Mouse (Mus musculus) kidney, postnatal 36 days (tissue): ENCODE data around the gene Arid1b.

Experiments used
- DNase-seq, 2 experiments: peaks; one replicate each; pipeline ENCODE4 v3.0.0; 2021 to 2022; ENCODE audit warnings: mixed read lengths in 2 of 2

Arid1b gene

GRCm38 (mm10) chr17:5329478-5329877, 335.3 kb downstream of the Arid1b start:
- no peak for DNase-seq

DNA sequence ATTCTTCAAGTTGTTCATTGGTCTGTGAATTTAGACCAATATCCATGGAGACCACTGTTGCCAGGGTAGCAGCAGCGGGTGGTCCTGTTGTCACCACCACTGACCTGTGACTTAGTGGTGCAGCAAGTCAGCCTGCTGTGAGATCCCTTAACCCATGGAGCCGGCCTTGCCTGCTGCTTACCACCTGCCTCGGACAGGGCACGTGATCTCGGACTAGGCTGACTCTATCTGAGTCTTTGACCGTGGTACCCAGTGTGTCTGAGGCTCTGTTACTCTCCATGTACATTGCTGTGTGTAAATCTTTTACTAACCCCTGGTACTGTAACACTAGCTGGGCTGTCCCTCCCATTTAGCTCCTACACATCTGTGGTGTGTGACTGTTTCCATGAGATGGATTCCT, 335.9 kb downstream of the Arid1b start:
- DNase-seq: no peak

GRCm38 (mm10) chr17:5330644-5331043, 336.5 kb downstream of the Arid1b start:
- DNase-seq: no peak

DNA sequence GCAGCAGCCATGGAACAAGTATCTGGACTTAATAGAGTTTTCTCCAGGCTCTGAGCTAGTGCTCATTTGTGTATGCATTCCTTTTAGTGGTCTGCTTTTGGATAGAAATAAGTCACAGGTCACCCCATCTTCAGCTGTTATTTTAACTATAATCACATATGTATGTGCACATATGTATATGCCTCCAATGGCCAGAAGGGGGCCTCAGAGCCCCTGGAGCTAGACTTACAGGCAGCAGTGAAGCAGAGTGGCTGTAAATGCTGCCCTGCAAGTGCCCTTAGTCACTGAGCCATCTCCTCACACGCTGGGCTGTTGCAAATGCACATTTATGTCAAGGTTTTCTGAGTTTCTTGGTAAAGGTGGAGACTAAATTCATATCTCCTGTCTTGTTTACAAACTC, 337.3 kb downstream of the Arid1b start:
- peak in 1 of 2 experiments; percentile 63 for DNase-seq

DNA sequence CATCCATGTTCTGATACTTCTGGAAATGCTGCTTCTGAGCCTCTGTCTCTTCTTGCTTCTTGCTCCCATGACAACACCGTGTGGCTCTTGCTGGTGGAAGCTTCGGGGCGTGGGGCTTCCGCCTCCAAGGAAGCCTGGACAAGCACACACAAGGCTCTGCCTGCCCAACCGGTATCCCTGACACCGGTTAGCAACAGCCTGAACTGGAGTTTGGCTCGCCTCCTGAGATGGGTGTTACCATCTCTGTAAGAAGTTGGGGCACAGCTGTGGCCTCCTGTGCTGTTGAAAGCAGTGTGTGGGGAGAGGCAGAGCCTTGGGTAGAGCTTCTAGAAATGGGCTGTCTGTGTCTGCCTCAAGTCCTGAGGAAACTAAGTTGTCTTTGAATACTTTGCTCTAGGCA, 340.4 kb downstream of the Arid1b start:
- DNase-seq: no peak

DNA sequence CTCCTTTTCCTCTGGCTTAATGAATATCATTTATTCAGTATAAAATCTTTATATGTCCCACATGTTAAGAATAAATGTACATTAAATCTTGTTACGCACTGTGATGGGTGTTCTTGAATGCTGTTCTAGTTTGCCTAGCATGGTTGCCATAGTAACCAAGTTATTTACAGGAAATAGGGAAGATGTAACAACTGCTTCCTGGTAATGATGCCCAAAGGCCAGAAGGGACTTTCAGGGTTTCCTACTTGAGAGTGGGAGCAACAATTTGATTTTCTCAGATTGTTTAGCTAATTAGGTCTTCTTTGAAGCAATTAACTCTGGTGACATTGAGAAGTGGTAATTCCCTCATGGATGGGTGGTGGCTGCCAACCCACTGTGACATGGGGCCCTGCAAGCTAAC, 350.3 kb downstream of the Arid1b start:
- no peak for DNase-seq

DNA sequence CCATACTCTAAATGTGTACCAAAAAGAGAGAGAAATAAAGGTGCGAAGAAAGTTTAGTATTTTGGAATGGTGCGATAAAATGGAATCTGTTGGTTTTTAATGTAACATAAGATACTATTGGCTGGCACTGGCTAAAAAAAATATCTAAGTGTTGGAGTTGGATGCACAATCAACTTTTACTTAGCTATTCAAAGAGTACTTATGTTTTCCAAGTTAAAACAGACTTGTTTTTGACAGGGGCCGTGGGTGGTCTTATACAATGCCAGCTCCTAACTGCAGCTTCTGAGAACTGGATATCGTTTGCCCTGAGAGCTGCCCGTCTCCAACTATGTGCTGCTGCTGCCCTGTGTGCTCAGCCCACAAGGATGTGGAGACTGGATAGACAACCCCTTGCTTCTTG, 351.7 kb downstream of the Arid1b start:
- no peak for DNase-seq

DNA sequence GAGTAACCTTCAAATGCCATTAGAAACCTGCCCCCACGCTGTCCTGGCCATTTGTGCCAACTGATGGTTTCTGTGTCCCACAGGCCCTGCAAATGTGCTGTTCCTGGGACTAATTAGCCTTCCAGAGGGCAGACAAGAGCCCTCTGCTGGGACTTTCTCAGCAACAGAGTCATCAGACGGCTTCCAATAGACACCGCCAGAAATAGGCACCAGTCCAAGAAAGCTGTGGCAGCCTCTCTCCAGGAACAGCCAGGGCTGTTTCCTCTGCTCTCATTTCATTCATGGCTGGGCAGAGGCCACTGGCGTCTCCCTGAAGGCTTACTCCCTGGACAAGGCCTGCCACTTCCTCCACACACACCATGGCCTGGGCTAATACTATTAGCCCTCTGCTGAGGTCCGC, 358.8 kb downstream of the Arid1b start:
- peak; percentile 31 to 66 for DNase-seq

GRCm38 (mm10) chr17:5360759-5361158, 366.6 kb downstream of the Arid1b start:
- peak; percentile 91 to 93 for DNase-seq

DNA sequence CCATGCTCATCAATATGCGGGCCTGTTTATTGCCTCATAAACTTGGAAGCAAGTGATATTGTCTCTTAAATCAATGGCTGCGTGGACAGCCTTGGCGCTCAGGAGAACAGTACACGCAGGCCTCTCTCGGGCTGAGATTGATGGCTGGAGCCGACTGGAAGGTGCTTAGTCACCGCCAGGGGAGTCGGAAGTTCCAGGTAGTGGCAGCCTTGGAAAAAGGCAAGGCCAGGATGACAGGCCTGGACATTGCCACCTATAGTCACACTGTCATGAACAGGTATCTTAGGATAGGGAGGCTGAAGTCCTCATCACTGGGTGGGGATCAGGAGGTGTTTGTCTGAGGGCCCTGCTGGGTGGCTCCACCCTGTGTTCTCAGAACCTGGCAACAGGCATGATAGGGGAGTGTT, 371.9 kb downstream of the Arid1b start:
- DNase-seq: no peak

GRCm38 (mm10) chr17:5371032-5371431, 376.9 kb downstream of the Arid1b start:
- DNase-seq: no peak

- no peak for DNase-seq
Measured at GRCm38 (mm10) chr17:5371521-5371920, 377.4 kb downstream of the Arid1b start.

GRCm38 (mm10) chr17:5372951-5373350, 378.8 kb downstream of the Arid1b start:
- no peak for DNase-seq

DNA sequence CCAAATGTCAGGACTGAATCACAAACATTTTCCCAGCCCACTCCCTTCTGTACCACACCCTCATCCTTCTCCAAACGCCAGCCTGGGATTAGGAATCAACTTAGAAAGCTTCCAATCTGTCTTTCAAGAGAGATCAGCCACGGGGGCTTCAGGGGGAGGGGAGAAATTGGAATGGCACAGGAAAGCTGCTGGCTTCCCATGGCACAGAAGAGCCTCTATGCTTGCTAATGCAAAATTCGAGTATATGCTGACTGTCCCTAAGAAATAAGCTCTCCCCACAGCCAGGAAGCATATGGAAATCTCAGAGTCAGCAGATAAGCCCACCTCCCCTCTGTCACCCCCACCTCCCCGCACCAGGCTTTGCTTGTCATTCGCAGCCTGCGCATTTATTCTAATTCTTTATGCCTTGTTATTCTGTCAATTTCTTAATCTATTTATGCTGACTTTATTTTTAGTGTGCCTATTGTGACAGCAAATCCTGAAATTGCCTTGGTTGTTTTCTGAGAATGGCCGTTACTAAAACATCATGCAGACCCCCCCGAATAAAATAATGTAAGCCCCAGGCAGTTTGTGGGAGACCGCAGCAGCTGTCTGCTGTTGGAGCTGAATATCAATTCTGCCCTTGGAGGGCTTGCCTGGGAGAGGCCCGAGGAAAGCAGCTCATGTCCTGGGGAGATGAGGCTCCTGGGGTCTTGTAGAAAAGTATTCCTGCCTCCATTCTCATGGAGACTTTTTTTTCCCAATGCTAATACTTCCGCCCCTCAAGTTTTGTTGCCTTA, 383.2 kb downstream of the Arid1b start:
- no peak for DNase-seq

GRCm38 (mm10) chr17:5377930-5378310, 383.8 kb downstream of the Arid1b start:
- peak; percentile 58 to 79 for DNase-seq

- no peak for DNase-seq
Measured at GRCm38 (mm10) chr17:5385694-5386093, 391.6 kb downstream of the Arid1b start.

DNA sequence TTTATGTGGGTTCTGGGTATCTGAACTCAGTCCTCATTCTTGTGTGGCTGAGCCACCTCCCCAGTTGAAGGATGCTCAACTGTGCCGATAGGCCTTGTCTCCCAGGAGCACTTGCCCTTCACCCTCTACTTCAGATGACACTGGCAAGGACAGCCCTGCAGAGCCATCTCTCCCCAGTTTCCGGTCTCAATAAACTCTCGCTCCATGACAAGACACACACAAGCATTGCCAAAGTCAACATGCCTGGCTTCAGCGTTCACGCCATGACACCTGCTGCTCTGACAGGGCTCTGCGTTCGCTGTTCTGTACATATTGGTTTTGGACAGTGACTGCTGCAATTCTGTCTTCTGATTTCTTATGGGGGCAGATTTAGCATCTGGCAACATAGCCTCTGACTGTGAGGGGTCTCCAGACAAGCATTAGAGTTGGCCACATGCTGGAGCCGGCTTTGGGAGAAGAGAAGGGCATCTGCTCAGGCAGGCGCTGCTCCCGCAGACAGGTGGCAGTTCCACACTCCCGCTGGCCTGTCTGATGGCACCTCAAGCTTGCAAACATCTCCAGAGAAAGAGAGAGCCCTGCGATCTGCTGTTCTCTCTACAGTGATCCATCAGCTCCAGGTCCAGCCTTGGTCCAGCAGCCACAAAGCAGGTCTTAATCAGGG, 392.9 kb downstream of the Arid1b start:
- no peak for DNase-seq

DNA sequence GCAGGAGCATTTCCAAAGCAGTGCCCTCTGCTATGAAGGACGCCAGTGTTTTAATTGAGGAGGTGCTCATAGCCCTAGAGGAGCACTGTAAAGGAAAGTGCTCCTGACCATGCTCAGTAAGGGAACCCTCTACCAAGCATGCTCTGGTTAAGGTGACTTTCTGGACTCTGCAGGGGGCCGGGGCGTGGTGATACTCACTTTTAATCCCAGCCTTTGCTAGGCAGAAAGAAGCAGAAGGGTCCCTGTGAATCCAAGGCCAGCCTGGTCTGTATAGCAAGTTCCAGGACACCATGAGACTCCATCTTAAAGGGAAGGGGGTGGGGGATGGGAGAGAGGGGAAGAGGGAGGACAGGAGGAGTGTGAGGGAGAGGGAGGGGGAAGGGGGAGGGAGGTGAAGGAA, 394.2 kb downstream of the Arid1b start:
- DNase-seq: no peak

- DNase-seq: no peak
Measured at GRCm38 (mm10) chr17:5390682-5391081, 396.6 kb downstream of the Arid1b start.

DNA sequence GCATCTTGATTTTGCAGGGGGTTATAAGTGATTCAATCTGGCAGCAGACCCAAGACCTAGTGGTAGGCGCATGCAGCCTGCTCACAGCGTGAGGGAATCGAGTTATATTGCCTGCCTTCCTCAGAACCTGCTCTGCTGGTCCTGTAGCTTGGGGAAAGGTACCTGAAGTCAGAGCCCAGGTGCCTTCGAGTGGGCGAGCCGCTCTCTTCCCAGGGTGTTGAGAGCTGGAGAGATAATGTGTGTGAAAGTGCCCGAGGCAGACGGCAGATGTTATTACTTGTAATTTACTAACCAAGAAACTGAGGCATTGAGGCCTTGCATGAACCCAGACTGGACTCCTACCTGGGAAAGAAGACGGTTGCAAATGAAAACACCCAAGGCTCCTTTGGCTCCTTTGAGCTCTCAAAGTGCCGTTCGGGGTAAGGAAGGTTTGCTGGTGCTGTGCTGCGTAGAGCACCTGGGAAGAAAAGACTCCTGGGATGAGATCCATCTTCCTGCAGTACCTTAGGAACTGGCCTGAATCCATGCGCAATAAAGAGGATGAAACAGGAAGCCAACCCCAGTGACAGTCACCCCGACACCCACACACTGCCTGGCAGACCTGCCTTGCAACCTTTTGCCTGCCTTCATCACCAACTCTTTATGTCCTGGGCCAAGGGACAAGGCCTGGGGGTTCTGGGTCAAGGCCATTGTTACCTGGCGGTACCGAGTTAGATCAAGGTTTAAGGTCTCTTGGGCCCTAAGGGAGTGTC, 401.5 kb downstream of the Arid1b start:
- DNase-seq: no peak

- DNase-seq: no peak
Measured at GRCm38 (mm10) chr17:5396213-5396612, 402.1 kb downstream of the Arid1b start.
